Mouse (Mus musculus) lung, embryonic 16.5 days (tissue): ENCODE data around the gene Mgat2. TPM values are rescaled to one million over a fixed set of nuclear protein-coding genes. Genes with fewer than 3 reads are reported as not detected.

Experiments used
- ATAC-seq: fragments of 200-750 bp; cut with Nextera tagmentation; 2 replicates; pipeline ENCODE4 v1.8.0; 2017; ENCODE audit warnings: low read depth, mild to moderate bottlenecking, moderate library complexity
- H3K27ac ChIP-seq: fragments of 300-500 bp; sonication (generic); 2 replicates; pipeline ENCODE4 v1.5.1; 2014; ENCODE audit warnings: mild to moderate bottlenecking, control low read depth, low read length
- H3K27me3 ChIP-seq: fragments of 300-500 bp; sonication (generic); 2 replicates; pipeline ENCODE4 v1.6.1; 2014; ENCODE audit warnings: low read depth, low read length, mixed read lengths; ENCODE audit not compliant: control insufficient read depth, insufficient read depth
- H3K36me3 ChIP-seq: fragments of 300-500 bp; sonication (generic); 2 replicates; pipeline ENCODE4 v1.6.1; 2014; ENCODE audit warnings: low read length; ENCODE audit not compliant: control insufficient read depth, insufficient read depth
- H3K4me1 ChIP-seq: fragments of 300-500 bp; sonication (generic); replicated peaks from 2 replicates; pipeline ENCODE4 v1.6.1; 2014; ENCODE audit warnings: low read length, mixed read lengths; ENCODE audit not compliant: control insufficient read depth, insufficient read depth
- H3K4me2 ChIP-seq: fragments of 300-500 bp; sonication (generic); 2 replicates; pipeline ENCODE4 v1.6.1; 2014; ENCODE audit warnings: low read depth, low read length, control low read depth
- H3K4me3 ChIP-seq: fragments of 300-500 bp; sonication (generic); 2 replicates; pipeline ENCODE4 v1.5.1; 2014; ENCODE audit warnings: mild to moderate bottlenecking, low read length, control low read depth
- H3K9ac ChIP-seq: fragments of 300-500 bp; sonication (generic); 2 replicates; pipeline ENCODE4 v1.6.1; 2014; ENCODE audit warnings: low read length, control low read depth
- H3K9me3 ChIP-seq: fragments of 300-500 bp; sonication (generic); 2 replicates; pipeline ENCODE4 v1.6.1; 2016; ENCODE audit warnings: low read length; ENCODE audit not compliant: control insufficient read depth
- WGBS: fragments of 180-500 bp; shearing (Covaris S2); extraction: QIAGEN DNeasy Blood & Tissue Kit; methylation state at CpG from one replicate; pipeline ENCODE4 v1.1.7; 2014; 5-methylcytosine and 5-hydroxymethylcytosine counted together
- polyA plus RNA-seq: library from polyadenylated mRNA; unstranded; fragments of >200 nt; fragmentation: Nextera tagmentation; extraction: Ambion mirVana; gene quantifications from 2 replicates; pipeline ENCODE4 v1.2.1, GENCODE M21; 2015

Gene Mgat2
- polyA plus RNA-seq, 1 experiment from 2014 or later: 40.6 TPM

GRCm38 (mm10) chr12:69190074-69190473 is 6.1 kb downstream of the Mgat2 start:
- Histone ChIP-seq H3K4me1 (peaks cover 15% of the 10 kb centered on the region), H3K4me3 (no peak overlapping the region), H3K27ac (no peak overlapping the region), H3K9me3 (no peaks in the 10 kb centered on the region), H3K9ac (no peak overlapping the region), H3K4me2 (no peak overlapping the region), H3K27me3 (no peaks in the 10 kb centered on the region), H3K36me3 (peaks cover 19% of the 10 kb centered on the region)
- WGBS: 84% methylated on average over 9 of the region's 9 CpGs
- ATAC-seq: no peak

- no peak overlapping the region for H3K27ac ChIP-seq
- no peaks in the 10 kb centered on the region for H3K9me3 ChIP-seq
- H3K4me3 ChIP-seq: no peak overlapping the region
- 98% methylated on average over 1 of the region's 1 CpGs for WGBS
- no peak overlapping the region for H3K9ac ChIP-seq
- no peak overlapping the region for H3K4me2 ChIP-seq
- H3K27me3 ChIP-seq: no peaks in the 10 kb centered on the region
- peaks cover 12% of the 10 kb centered on the region for H3K4me1 ChIP-seq
- no peak for ATAC-seq
- H3K36me3 ChIP-seq: peaks cover 19% of the 10 kb centered on the region
Measured at GRCm38 (mm10) chr12:69190522-69190921, 6.6 kb downstream of the Mgat2 start.

GRCm38 (mm10) chr12:69191396-69191795 is 7.4 kb downstream of the Mgat2 start:
- no peaks in the 10 kb centered on the region for H3K27me3 ChIP-seq
- H3K36me3 ChIP-seq: peaks cover 19% of the 10 kb centered on the region
- peaks cover 15% of the 10 kb centered on the region for H3K4me1 ChIP-seq
- ATAC-seq: no peak
- H3K4me2 ChIP-seq: no peak overlapping the region
- 96% methylated on average over 5 of the region's 5 CpGs for WGBS
- H3K4me3 ChIP-seq: no peak overlapping the region
- no peaks in the 10 kb centered on the region for H3K9me3 ChIP-seq
- no peak overlapping the region for H3K27ac ChIP-seq
- no peak overlapping the region for H3K9ac ChIP-seq

GRCm38 (mm10) chr12:69192637-69193036 is 8.7 kb downstream of the Mgat2 start:
- Histone ChIP-seq H3K36me3 (peaks cover 19% of the 10 kb centered on the region), H3K4me2 (no peak overlapping the region), H3K27me3 (no peaks in the 10 kb centered on the region), H3K9ac (no peak overlapping the region), H3K4me1 (peaks cover 7% of the 10 kb centered on the region), H3K27ac (no peak overlapping the region), H3K9me3 (no peaks in the 10 kb centered on the region), H3K4me3 (no peak overlapping the region)
- no peak for ATAC-seq
- 89% methylated on average over 2 of the region's 2 CpGs for WGBS

- ATAC-seq: peak; percentile 86
- peaks cover 21% of the 10 kb centered on the region for H3K4me1 ChIP-seq
- H3K27ac ChIP-seq: peak within 1 kb of the TSS; percentile 86
- under 1% methylated on average over 75 of the region's 75 CpGs for WGBS
- H3K4me3 ChIP-seq: peak within 1 kb of the TSS; percentile 98
- H3K27me3 ChIP-seq: no peaks in the 10 kb centered on the region
- peak within 1 kb of the TSS; percentile 84 for H3K9ac ChIP-seq
- peaks cover 6% of the 10 kb centered on the region; the same call in 1 of the 2 replicates for H3K36me3 ChIP-seq
- H3K4me2 ChIP-seq: peak within 1 kb of the TSS; percentile 99
- no peaks in the 10 kb centered on the region for H3K9me3 ChIP-seq
Measured at GRCm38 (mm10) chr12:69196444-69197377, 12.8 kb downstream of the Mgat2 start, which contains the start of gene Gm49383. Gene Gm49383, minus strand, starts transcription at chr12:69197104.

DNA sequence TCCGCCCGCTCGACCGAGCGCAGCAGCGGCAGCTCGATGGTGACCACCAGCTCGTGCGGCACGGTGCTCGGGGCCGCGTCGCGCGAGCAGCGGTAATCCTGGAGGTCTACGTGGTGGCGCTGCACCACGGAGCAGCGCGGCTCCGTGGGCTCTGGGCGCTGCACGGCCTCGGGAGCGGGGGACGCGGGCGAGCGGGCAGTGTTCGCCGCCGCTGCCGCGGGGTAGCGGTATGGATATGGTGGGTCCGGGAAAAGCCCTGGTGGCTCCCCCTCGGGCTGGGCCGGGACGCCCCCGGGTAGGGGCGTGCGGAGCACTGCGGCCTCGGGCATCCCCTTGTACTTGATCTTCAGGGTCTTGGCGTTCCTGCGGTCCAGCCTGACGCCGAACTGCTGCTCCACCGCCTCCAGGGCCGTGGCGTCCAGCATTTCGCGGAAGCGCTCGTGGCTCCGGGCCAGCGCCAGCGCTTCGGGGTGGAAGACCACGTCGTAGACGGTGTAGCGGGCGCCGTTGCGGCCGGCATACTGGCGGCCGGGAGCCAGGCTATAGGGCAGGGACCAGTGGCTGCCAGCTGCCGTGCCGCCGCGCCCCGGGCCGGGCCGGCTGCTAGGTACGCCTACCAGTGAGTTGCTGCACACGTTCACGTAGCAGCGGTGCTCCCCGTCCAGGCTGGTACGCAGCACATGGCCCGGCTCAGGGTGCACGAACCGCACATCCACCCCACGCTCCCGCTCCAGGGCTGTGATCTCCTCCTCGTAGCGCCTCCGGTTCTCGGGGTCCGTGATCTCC is 13.6 kb downstream of the Mgat2 start:
- Histone ChIP-seq H3K9ac (peak overlapping the region; percentile 84), H3K27ac (peak overlapping the region; percentile 86), H3K4me3 (peak overlapping the region; percentile 98), H3K4me1 (peaks cover 21% of the 10 kb centered on the region), H3K36me3 (peaks cover 12% of the 10 kb centered on the region), H3K9me3 (no peaks in the 10 kb centered on the region), H3K27me3 (no peaks in the 10 kb centered on the region), H3K4me2 (peak overlapping the region; percentile 99)
- ATAC-seq: peak; percentile 70
- under 1% methylated on average over 85 of the region's 94 CpGs for WGBS

DNA sequence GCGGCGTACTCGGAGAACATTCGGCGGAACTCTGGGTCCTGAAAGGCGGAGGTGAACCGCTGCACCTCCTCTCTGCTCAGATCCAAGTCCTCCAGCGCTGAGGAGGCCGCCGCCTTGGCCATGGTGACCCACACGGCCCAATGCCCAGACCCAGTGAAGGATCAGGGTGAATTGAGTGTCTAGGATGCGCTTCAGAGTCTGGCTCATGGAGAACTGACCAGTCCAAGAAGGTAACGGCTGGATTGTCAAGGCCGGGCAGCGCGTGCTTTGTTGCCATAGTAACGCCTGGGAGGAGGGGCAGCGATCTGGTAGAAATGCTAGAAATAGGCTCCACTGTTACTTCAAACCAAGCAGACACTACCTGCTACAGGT is 14.2 kb downstream of the Mgat2 start, which contains the start of gene Dnaaf2:
TSS of gene Dnaaf2 (minus strand) at position 266 of the 372 bp plus-strand sequence.
- ATAC-seq: peak; percentile 53
- H3K36me3 ChIP-seq: peaks cover 12% of the 10 kb centered on the region
- peak within 1 kb of the TSS; percentile 86 for H3K27ac ChIP-seq
- H3K4me3 ChIP-seq: peak within 1 kb of the TSS; percentile 98
- peak within 1 kb of the TSS; percentile 99 for H3K4me2 ChIP-seq
- H3K27me3 ChIP-seq: no peaks in the 10 kb centered on the region
- H3K4me1 ChIP-seq: peaks cover 21% of the 10 kb centered on the region
- 1% methylated on average over 18 of the region's 18 CpGs for WGBS
- peak within 1 kb of the TSS; percentile 84 for H3K9ac ChIP-seq
- no peaks in the 10 kb centered on the region for H3K9me3 ChIP-seq

DNA sequence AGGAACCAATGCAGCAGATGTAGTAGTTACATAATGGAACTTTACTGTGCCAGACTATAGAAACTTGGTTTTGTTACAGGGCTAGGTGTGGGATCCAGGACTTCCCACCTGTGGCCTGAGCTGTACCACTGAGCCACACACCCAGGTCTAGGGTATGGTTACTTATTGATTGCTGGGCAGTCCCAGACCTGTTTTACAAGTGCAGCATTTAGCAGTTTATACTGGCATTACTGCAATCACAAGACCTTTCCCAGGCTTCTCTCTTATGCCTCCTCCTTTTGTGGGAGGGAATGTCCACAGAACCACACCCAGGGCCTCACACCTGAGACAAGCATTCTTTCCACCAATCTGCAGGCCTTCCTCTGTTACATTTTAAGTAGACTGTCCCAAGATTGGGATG is 15.0 kb downstream of the Mgat2 start:
- Histone ChIP-seq H3K4me1 (peaks cover 21% of the 10 kb centered on the region), H3K4me2 (no peak overlapping the region; the same call in 1 of the 2 replicates), H3K36me3 (peaks cover 14% of the 10 kb centered on the region), H3K9me3 (no peaks in the 10 kb centered on the region), H3K4me3 (no peak overlapping the region), H3K9ac (no peak overlapping the region), H3K27ac (no peak overlapping the region), H3K27me3 (no peaks in the 10 kb centered on the region)
- no peak for ATAC-seq
